Mouse (Mus musculus): ENCODE measurements around the gene Rimbp2.
"Not testable (repeated sequence)": the region's sequence is repeated elsewhere in the genome, so short reads cannot be mapped to it uniquely, and the experiment has no call there.

Rimbp2 gene

GRCm38 (mm10) chr5:128953278-128954070, at the start of gene Rimbp2:
Gene Rimbp2 (minus strand): TSS chr5:128953486.
- DNase-seq = peak; percentile 5 to 29

GRCm38 (mm10) chr5:129002571-129003011, 49.3 kb upstream of the Rimbp2 start:
- DNase-seq = no peak

- no peak for DNase-seq
Measured at GRCm38 (mm10) chr5:129000706-129001468, 47.6 kb upstream of the Rimbp2 start.

- DNase-seq = peak in 1 of 2 experiments; percentile 23
Measured at GRCm38 (mm10) chr5:128987141-128987954, 34.1 kb upstream of the Rimbp2 start.

GRCm38 (mm10) chr5:128985946-128986345, 32.7 kb upstream of the Rimbp2 start:
- no peak for DNase-seq

- DNase-seq = no peak
Measured at GRCm38 (mm10) chr5:128984536-128984935, 31.2 kb upstream of the Rimbp2 start.

- peak; percentile 72 to 85 for DNase-seq
Measured at GRCm38 (mm10) chr5:128981607-128982006, 28.3 kb upstream of the Rimbp2 start.

- DNase-seq = no peak
Measured at GRCm38 (mm10) chr5:128980857-128981256, 27.6 kb upstream of the Rimbp2 start.

- DNase-seq = no peak
Measured at GRCm38 (mm10) chr5:128978957-128979356, 25.7 kb upstream of the Rimbp2 start.

- DNase-seq = not testable (repeated sequence)
Measured at GRCm38 (mm10) chr5:128977466-128977865, 24.2 kb upstream of the Rimbp2 start.

- peak in 1 of 2 experiments; percentile 21 for DNase-seq
Measured at GRCm38 (mm10) chr5:128976266-128976665, 23.0 kb upstream of the Rimbp2 start.

- peak; percentile 65 to 77 for DNase-seq
Measured at GRCm38 (mm10) chr5:128971298-128971697, 18.0 kb upstream of the Rimbp2 start.

- no peak for DNase-seq
Measured at GRCm38 (mm10) chr5:128970878-128971277, 17.6 kb upstream of the Rimbp2 start.

- no peak for DNase-seq
Measured at GRCm38 (mm10) chr5:128964353-128964752, 11.1 kb upstream of the Rimbp2 start.

GRCm38 (mm10) chr5:128958916-128959315, 5.6 kb upstream of the Rimbp2 start:
- DNase-seq = no peak

- DNase-seq = peak in 1 of 2 experiments; percentile 27
Measured at GRCm38 (mm10) chr5:128954371-128954770, 1.1 kb upstream of the Rimbp2 start.

GRCm38 (mm10) chr5:128952291-128953195, 743 bp downstream of the Rimbp2 start:
- DNase-seq = peak; percentile 9 to 16

- DNase-seq = no peak
Measured at GRCm38 (mm10) chr5:128951472-128951871, 1.8 kb downstream of the Rimbp2 start.

GRCm38 (mm10) chr5:128947093-128947492, 6.2 kb downstream of the Rimbp2 start:
- peak; percentile 11 to 47 for DNase-seq

- no peak for DNase-seq
Measured at GRCm38 (mm10) chr5:128940436-128940835, 12.8 kb downstream of the Rimbp2 start.

- peak; percentile 14 to 49 for DNase-seq
Measured at GRCm38 (mm10) chr5:128935359-128935899, 17.9 kb downstream of the Rimbp2 start.

Data from cerebellum, postnatal 25 days (tissue).